Mouse (Mus musculus): ENCODE measurements around the gene Srgap2.

DNA sequence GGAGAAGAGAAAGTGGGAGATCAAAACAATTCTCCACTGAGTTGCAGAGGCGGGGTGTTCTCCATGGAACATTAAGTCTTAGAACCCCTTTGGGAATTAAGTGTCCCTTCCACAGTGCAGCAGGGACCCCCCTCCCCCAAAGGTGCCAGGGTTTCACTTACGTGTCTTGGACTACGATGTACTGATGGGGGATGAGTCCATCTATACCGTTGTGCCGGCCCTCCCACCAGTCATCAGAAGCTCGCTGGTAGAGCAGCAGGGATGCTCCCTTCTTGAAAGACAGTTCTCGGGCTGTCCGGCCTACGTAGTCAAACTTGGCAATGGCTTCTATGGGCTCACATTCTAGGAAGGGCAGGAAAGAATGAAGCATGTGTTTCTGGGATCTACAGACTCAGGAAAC, 229.0 kb downstream of the Srgap2 start:
- TF ChIP-seq GATA1 (IDR thresholded peaks at IDR 0.05; ENCODE audit: low read length) (no peak), TAL1 (IDR thresholded peaks at IDR 0.05; ENCODE audit: low read length) (no peak)

Data from erythroblast, embryonic 14.5 days (primary cell).